Mouse (Mus musculus) kidney, adult 10 weeks (tissue): ENCODE measurements around the gene Dip2b. TPM values are rescaled to one million over a fixed set of nuclear protein-coding genes. Genes with fewer than 3 reads are reported as not detected.

ENCODE experiments used
- polyA plus RNA-seq: library from polyadenylated mRNA; stranded (reverse); fragments of 350-450 nt; fragmentation: Illumina TruSeq; extraction: RNeasy Lipid Tissue Mini Kit (QIAGEN cat#74804); gene quantifications from one replicate; pipeline ENCODE4 v1.2.3, GENCODE M21; 2014; ENCODE audit warnings: low read depth, low replicate concordance

The Dip2b gene
- polyA plus RNA-seq, result 2.8 TPM

DNA sequence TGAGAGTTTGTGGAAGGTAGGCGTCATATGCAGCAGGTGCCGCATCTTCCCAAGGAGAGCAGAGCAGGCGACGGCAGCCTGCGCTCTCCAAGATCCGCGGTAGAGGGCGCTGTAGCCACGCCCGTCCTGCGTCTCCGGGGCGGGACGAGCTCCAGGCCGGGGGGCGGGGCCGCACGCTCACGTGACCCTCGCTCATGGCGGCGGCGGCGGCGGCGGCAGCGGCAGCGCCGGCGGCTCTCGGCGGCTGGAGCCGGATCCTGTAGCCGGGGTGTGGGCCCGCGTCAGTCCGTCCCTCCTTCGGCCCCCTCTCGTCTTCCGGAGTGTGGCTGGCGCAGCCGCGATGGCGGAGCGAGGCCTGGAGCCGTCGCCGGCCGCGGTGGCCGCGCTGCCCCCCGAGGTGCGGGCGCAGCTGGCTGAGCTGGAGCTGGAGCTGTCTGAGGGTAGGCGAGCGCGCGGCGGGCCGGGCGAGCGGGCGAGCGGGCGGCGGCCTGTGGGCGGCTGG, at the start of gene Dip2b:
Gene Dip2b, plus strand, starts transcription at position 195 of the 502 bp plus-strand sequence.

DNA sequence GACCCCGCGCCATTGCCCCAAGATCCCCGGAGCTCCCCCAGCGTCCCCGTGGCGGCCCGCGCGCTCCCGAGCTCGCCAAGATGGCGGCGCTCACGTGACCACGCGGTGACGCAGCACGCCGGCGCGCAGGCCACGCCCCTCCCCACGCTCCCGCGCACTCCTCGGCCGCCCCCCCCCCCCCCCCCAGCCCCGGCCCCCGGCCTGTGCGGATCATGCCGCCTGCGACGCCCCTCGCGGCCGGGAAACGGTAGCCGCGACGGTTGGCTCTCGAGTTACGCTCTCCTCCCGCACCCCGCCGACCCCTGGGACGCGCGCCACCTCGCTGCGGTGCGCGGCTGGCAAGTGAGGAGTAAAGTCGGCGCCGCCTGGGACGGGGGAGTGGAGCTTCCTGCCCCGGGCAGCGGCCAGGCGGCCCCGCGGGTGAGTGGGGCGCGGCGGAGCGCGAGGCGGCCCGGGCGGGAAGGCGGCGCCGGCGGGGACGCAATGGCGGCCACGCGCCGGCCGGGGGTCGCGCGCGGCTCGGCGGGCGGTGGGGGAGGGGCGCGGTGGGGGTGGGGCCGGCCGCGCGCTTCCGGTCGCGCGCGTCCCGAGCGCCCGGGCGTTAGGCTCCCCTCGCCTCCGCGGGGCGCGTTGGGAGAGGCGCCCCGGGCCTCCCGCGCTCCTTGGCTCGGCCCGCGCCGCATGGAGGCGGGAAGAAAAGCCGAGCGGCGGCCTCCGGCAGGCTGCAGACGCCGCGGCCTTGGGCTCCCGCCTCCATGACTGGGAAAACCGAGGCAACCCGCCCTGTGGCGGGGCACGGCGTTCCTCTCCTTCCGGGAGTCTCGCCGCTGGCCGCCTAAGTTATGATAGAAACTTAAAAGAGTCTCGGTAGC, 189.4 kb downstream of the Dip2b start, which contains the start of gene Atf1:
Gene Atf1, plus strand, starts transcription at position 157 of the 872 bp plus-strand sequence.

Other genes starting within 250 kb of the Dip2b start
- 46.3 TPM for gene Lima1, start 163.2 kb upstream of the Dip2b start, polyA plus RNA-seq
- gene Fam186a, start 71.6 kb upstream of the Dip2b start, polyA plus RNA-seq, result not detected
- 95.7 TPM for gene Larp4, start 68.6 kb upstream of the Dip2b start, polyA plus RNA-seq
- 51.4 TPM for gene Atf1, start 189.2 kb downstream of the Dip2b start, polyA plus RNA-seq
- gene Tmprss12, start 242.2 kb downstream of the Dip2b start, polyA plus RNA-seq, result not detected